Mouse (Mus musculus) limb, embryonic 14.5 days (tissue): Measurements from ENCODE around the gene Frmd4b. TPM values are rescaled to one million over a fixed set of nuclear protein-coding genes. Genes with fewer than 3 reads are reported as not detected.

Experiments used
- ATAC-seq: fragments of 200-750 bp; cut with Nextera tagmentation; 2 replicates; pipeline ENCODE4 v1.8.0; 2017; ENCODE audit warnings: low read depth, moderate number of reproducible peaks, moderate TSS enrichment; ENCODE audit not compliant: low FRiP score
- DNase-seq: peaks from one replicate; pipeline ENCODE4 v3.0.0-alpha.2; 2015; ENCODE audit warnings: low spot score
- H3K27ac ChIP-seq: fragments of 300-500 bp; sonication (generic); replicated peaks from 2 replicates; pipeline ENCODE4 v1.5.1; 2014; ENCODE audit warnings: low read depth, mild to moderate bottlenecking, low read length, moderate library complexity, mixed read lengths
- H3K27me3 ChIP-seq: fragments of 300-500 bp; sonication (generic); 2 replicates; pipeline ENCODE4 v1.6.1; 2014; ENCODE audit warnings: low read length, mixed read lengths; ENCODE audit not compliant: control insufficient read depth, insufficient read depth
- H3K36me3 ChIP-seq: fragments of 300-500 bp; sonication (generic); 2 replicates; pipeline ENCODE4 v1.6.1; 2014; ENCODE audit warnings: mild to moderate bottlenecking, low read length, moderate library complexity, mixed read lengths; ENCODE audit not compliant: control insufficient read depth, insufficient read depth
- H3K4me1 ChIP-seq: fragments of 300-500 bp; sonication (generic); 2 replicates; pipeline ENCODE4 v1.6.1; 2014; ENCODE audit warnings: antibody characterized with exemption, low read length, mixed read lengths; ENCODE audit not compliant: control insufficient read depth, insufficient read depth
- H3K4me2 ChIP-seq: fragments of 300-500 bp; sonication (generic); replicated peaks from 2 replicates; pipeline ENCODE4 v1.6.1; 2014; ENCODE audit warnings: low read depth, mild to moderate bottlenecking, low read length, moderate library complexity; ENCODE audit not compliant: severe bottlenecking
- H3K4me3 ChIP-seq: fragments of 300-500 bp; sonication (generic); replicated peaks from 2 replicates; pipeline ENCODE4 v1.5.1; 2014; ENCODE audit warnings: low read length
- H3K9ac ChIP-seq: fragments of 300-500 bp; sonication (generic); 2 replicates; pipeline ENCODE4 v1.6.1; 2014; ENCODE audit warnings: mild to moderate bottlenecking, low read depth, low read length, moderate library complexity; ENCODE audit not compliant: severe bottlenecking
- H3K9me3 ChIP-seq: fragments of 300-500 bp; sonication (generic); 2 replicates; pipeline ENCODE4 v1.6.1; 2016; ENCODE audit warnings: low read length; ENCODE audit not compliant: control insufficient read depth
- POLR2A ChIP-seq: fragments of 200-500 bp; IDR thresholded peaks from 2 replicates; pipeline ENCODE4 v1.8.0; 2012; ENCODE audit warnings: inconsistent platforms, mild to moderate bottlenecking, moderate library complexity, borderline replicate concordance; ENCODE audit not compliant: insufficient read depth, insufficient read length; ENCODE audit errors: extremely low read depth
- WGBS: fragments of 180-500 bp; shearing (Covaris S2); extraction: QIAGEN DNeasy Blood & Tissue Kit; methylation state at CpG from one replicate; pipeline ENCODE4 v1.1.7; 2014; 5-methylcytosine and 5-hydroxymethylcytosine counted together
- polyA plus RNA-seq, 2 experiments: library from polyadenylated mRNA; depleted of rRNA in 1 of 2; stranded (reverse) in 1 of 2; unstranded in 1 of 2; fragments of >200 nt; fragmentation: Nextera tagmentation in 1 of 2; extraction: Ambion mirVana in 1 of 2; gene quantifications; 2 replicates each; pipeline versions ENCODE4 v1.2.1 to v1.2.3; 2012 to 2014

Frmd4b gene
- polyA plus RNA-seq, 2 experiments = 13.9 to 14.1 TPM

- H3K4me1 ChIP-seq = no peaks in the 10 kb centered on the region
- TF ChIP-seq POLR2A = no peak
- H3K27me3 ChIP-seq = no peaks in the 10 kb centered on the region
- H3K4me2 ChIP-seq = no peak overlapping the region
- no peaks in the 10 kb centered on the region for H3K36me3 ChIP-seq
- ATAC-seq (no peak), DNase-seq (no peak)
- WGBS = 87% methylated on average over 15 of the region's 15 CpGs
- no peak overlapping the region for H3K9ac ChIP-seq
- H3K4me3 ChIP-seq = no peak overlapping the region
- no peak overlapping the region for H3K27ac ChIP-seq
- no peaks in the 10 kb centered on the region for H3K9me3 ChIP-seq
Observed at GRCm38 (mm10) chr6:97412403-97412802, 204.9 kb downstream of the Frmd4b start.

GRCm38 (mm10) chr6:97411327-97411726 lies 206.0 kb downstream of the Frmd4b start:
- H3K36me3 ChIP-seq = no peaks in the 10 kb centered on the region
- no peak overlapping the region for H3K4me3 ChIP-seq
- ATAC-seq (no peak), DNase-seq (no peak)
- 84% methylated on average over 6 of the region's 6 CpGs for WGBS
- H3K9me3 ChIP-seq = no peaks in the 10 kb centered on the region
- no peak overlapping the region for H3K4me2 ChIP-seq
- no peak overlapping the region for H3K9ac ChIP-seq
- H3K27ac ChIP-seq = no peak overlapping the region
- TF ChIP-seq POLR2A = no peak
- no peaks in the 10 kb centered on the region for H3K27me3 ChIP-seq
- no peaks in the 10 kb centered on the region for H3K4me1 ChIP-seq

GRCm38 (mm10) chr6:97409467-97410239 lies 207.7 kb downstream of the Frmd4b start:
- ATAC-seq = peak; percentile 68; the same call in 1 of the 2 replicates
- Histone ChIP-seq H3K4me2 (no peak overlapping the region), H3K27me3 (no peaks in the 10 kb centered on the region), H3K27ac (no peak overlapping the region), H3K36me3 (no peaks in the 10 kb centered on the region), H3K4me1 (peaks cover 7% of the 10 kb centered on the region), H3K4me3 (no peak overlapping the region), H3K9ac (no peak overlapping the region), H3K9me3 (no peaks in the 10 kb centered on the region)
- 30% methylated on average over 5 of the region's 5 CpGs for WGBS
- DNase-seq = no peak
- TF ChIP-seq POLR2A = no peak

- no peak for ATAC-seq
- TF ChIP-seq POLR2A = no peak
- no peaks in the 10 kb centered on the region for H3K36me3 ChIP-seq
- H3K27me3 ChIP-seq = no peaks in the 10 kb centered on the region
- DNase-seq = no peak
- H3K4me1 ChIP-seq = peaks cover 7% of the 10 kb centered on the region
- no peak overlapping the region for H3K27ac ChIP-seq
- H3K4me2 ChIP-seq = no peak overlapping the region
- no peak overlapping the region for H3K4me3 ChIP-seq
- H3K9me3 ChIP-seq = no peaks in the 10 kb centered on the region
- 89% methylated on average over 3 of the region's 3 CpGs for WGBS
- no peak overlapping the region for H3K9ac ChIP-seq
Observed at GRCm38 (mm10) chr6:97407914-97408313, 209.4 kb downstream of the Frmd4b start.

DNA sequence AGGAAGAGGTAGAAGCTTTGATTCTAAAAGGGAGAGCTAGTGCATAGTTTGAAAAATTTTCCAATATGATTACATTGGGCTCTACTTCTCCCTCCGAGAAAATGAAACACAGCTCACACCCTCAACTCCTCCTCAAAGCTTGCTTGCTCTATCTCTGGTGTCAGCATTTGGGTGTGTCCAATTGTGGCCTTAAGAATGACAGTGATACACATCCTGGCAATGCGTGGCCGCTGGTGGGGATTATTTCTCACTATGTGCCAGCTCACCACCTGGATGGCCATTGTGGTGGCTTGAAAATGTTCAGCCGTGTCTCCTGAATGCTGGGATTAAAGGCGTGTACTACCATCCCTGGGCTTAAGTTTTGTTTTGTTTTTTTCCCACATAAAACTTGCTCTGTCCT lies 209.9 kb downstream of the Frmd4b start:
- H3K9me3 ChIP-seq = no peaks in the 10 kb centered on the region
- DNase-seq (no peak), ATAC-seq (no peak)
- H3K4me1 ChIP-seq = peaks cover 7% of the 10 kb centered on the region
- TF ChIP-seq POLR2A = no peak
- no peaks in the 10 kb centered on the region for H3K27me3 ChIP-seq
- H3K4me2 ChIP-seq = no peak overlapping the region
- H3K36me3 ChIP-seq = no peaks in the 10 kb centered on the region
- WGBS = 92% methylated on average over 5 of the region's 5 CpGs
- H3K27ac ChIP-seq = no peak overlapping the region
- H3K9ac ChIP-seq = no peak overlapping the region
- no peak overlapping the region for H3K4me3 ChIP-seq
